Mouse (Mus musculus): ENCODE results near the gene A930004D18Rik. TPM values are rescaled to one million over a fixed set of nuclear protein-coding genes. Genes with fewer than 3 reads are reported as not detected.

A930004D18Rik gene
- polyA plus RNA-seq, 1 experiment from 2014 or later = 18.0 TPM

- peak overlapping the region; percentile 15 for H3K4me3 ChIP-seq
- WGBS = 4% methylated on average over 10 of the region's 10 CpGs
- peak overlapping the region; percentile 100 for H3K9ac ChIP-seq
- no peaks in the 10 kb centered on the region for H3K27me3 ChIP-seq
- peaks cover 30% of the 10 kb centered on the region for H3K4me1 ChIP-seq
- peak overlapping the region; percentile 100 for H3K27ac ChIP-seq
- H3K36me3 ChIP-seq = no peaks in the 10 kb centered on the region
- no peaks in the 10 kb centered on the region for H3K9me3 ChIP-seq (replicated peaks)
- no peak for ATAC-seq (ENCODE audit: low FRiP score)
- peak overlapping the region; percentile 82 for H3K4me2 ChIP-seq (replicated peaks)
Observed at GRCm38 (mm10) chr2:18050541-18050985, 13.0 kb upstream of the A930004D18Rik start.

DNA sequence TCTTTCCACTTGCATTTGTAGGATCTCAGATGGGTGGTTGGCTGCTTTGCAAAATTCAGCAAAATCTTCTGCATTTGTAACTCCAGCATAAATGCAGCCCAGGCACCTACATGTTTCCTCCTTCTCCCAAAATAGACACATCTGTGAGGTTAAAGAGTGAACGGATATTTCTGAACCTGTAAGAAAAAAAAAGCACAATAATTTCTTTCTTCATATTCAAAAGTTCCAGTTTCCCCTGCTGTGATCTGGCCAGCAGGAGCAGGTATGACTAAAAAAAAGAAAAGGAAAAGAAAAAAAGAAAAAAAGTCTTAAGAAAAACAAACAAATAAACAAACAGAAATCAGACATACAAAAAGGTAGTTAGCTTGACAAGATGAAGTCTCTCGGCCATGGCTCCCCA lies 12.5 kb upstream of the A930004D18Rik start:
- Histone ChIP-seq H3K9me3 (replicated peaks) (no peaks in the 10 kb centered on the region), H3K27ac (peak overlapping the region; percentile 100), H3K36me3 (no peaks in the 10 kb centered on the region), H3K4me2 (replicated peaks) (peak overlapping the region; percentile 82), H3K27me3 (no peaks in the 10 kb centered on the region), H3K4me3 (peak overlapping the region; percentile 100), H3K4me1 (peaks cover 30% of the 10 kb centered on the region), H3K9ac (peak overlapping the region; percentile 100)
- WGBS = 7% methylated on average over 2 of the region's 2 CpGs
- ATAC-seq (ENCODE audit: low FRiP score) = no peak

DNA sequence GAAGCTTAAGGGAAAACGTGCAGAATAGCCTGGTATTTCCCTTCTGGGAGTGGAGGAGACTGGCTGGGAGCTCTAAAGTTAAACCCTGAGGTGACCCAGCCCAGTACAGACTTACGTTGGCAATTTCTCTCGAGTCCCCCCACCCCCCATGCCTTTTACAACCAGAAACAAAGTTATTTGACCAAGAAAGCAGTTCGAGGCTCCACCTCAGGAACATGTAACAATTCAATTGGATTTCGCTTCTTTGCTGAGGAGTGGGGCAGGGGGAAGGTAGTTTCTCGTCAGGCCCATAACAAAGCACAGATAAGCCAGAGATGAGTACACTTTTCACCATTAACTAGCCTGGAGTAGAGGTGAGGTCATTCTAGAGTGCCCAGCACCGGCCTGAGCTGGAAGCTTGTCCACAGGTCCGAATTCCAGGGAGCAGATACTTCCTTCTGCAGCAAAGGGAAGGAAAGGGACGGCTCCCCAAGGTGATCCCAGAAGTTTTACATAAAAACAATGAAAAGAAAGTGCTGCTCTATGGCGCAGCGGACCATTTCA lies 11.8 kb upstream of the A930004D18Rik start:
- ATAC-seq (ENCODE audit: low FRiP score) = peak; percentile 40
- Histone ChIP-seq H3K4me2 (replicated peaks) (peak overlapping the region; percentile 82), H3K27ac (peak overlapping the region; percentile 100), H3K9ac (peak overlapping the region; percentile 100), H3K36me3 (no peaks in the 10 kb centered on the region), H3K27me3 (no peaks in the 10 kb centered on the region), H3K9me3 (replicated peaks) (no peaks in the 10 kb centered on the region), H3K4me1 (peaks cover 30% of the 10 kb centered on the region), H3K4me3 (peak overlapping the region; percentile 100)
- under 1% methylated on average over 11 of the region's 11 CpGs for whole genome bisulfite sequencing

- ATAC-seq (ENCODE audit: low FRiP score) = peak; percentile 82
- no peaks in the 10 kb centered on the region for H3K9me3 ChIP-seq (replicated peaks)
- peak within 1 kb of the TSS; percentile 100 for H3K4me3 ChIP-seq
- peak within 1 kb of the TSS; percentile 100 for H3K9ac ChIP-seq
- H3K4me1 ChIP-seq = peaks cover 24% of the 10 kb centered on the region
- peak within 1 kb of the TSS; percentile 100 for H3K27ac ChIP-seq
- H3K4me2 ChIP-seq (replicated peaks) = peak within 1 kb of the TSS; percentile 82
- no peaks in the 10 kb centered on the region for H3K27me3 ChIP-seq
- WGBS = 0% methylated on average over 17 of the region's 17 CpGs
- no peaks in the 10 kb centered on the region for H3K36me3 ChIP-seq
Observed at GRCm38 (mm10) chr2:18048453-18049075, 11.0 kb upstream of the A930004D18Rik start, which contains the start of gene Skida1. TSS of gene Skida1 (minus strand) at chr2:18049051.

- Histone ChIP-seq H3K27ac (peak overlapping the region; percentile 100), H3K4me2 (replicated peaks) (peak overlapping the region; percentile 82), H3K9ac (peak overlapping the region; percentile 100), H3K4me1 (peaks cover 24% of the 10 kb centered on the region), H3K4me3 (peak overlapping the region; percentile 100), H3K9me3 (replicated peaks) (no peaks in the 10 kb centered on the region), H3K36me3 (no peaks in the 10 kb centered on the region), H3K27me3 (no peaks in the 10 kb centered on the region)
- peak; percentile 62 for ATAC-seq (ENCODE audit: low FRiP score)
- under 1% methylated on average over 70 of the region's 70 CpGs for WGBS
Observed at GRCm38 (mm10) chr2:18047646-18048452, 10.3 kb upstream of the A930004D18Rik start.

- Histone ChIP-seq H3K4me2 (replicated peaks) (peak overlapping the region; percentile 82), H3K9ac (peak overlapping the region; percentile 100), H3K4me1 (peaks cover 32% of the 10 kb centered on the region), H3K27me3 (no peaks in the 10 kb centered on the region), H3K4me3 (peak overlapping the region; percentile 100), H3K36me3 (no peaks in the 10 kb centered on the region), H3K27ac (peak overlapping the region; percentile 100), H3K9me3 (replicated peaks) (no peaks in the 10 kb centered on the region)
- under 1% methylated on average over 54 of the region's 64 CpGs for WGBS
- ATAC-seq (ENCODE audit: low FRiP score) = 0 out of 2 replicates have a peak, but pooled peaks have one; percentile 16
Observed at GRCm38 (mm10) chr2:18046758-18047645, 9.5 kb upstream of the A930004D18Rik start.

GRCm38 (mm10) chr2:18046186-18046585 lies 8.6 kb upstream of the A930004D18Rik start:
- Histone ChIP-seq H3K36me3 (no peaks in the 10 kb centered on the region), H3K9me3 (replicated peaks) (no peaks in the 10 kb centered on the region), H3K4me2 (replicated peaks) (peak overlapping the region; percentile 82), H3K4me1 (peaks cover 34% of the 10 kb centered on the region), H3K9ac (peak overlapping the region; percentile 100), H3K4me3 (peak overlapping the region; percentile 100), H3K27me3 (no peaks in the 10 kb centered on the region), H3K27ac (peak overlapping the region; percentile 100)
- no peak for ATAC-seq (ENCODE audit: low FRiP score)
- WGBS = under 1% methylated on average over 4 of the region's 4 CpGs

DNA sequence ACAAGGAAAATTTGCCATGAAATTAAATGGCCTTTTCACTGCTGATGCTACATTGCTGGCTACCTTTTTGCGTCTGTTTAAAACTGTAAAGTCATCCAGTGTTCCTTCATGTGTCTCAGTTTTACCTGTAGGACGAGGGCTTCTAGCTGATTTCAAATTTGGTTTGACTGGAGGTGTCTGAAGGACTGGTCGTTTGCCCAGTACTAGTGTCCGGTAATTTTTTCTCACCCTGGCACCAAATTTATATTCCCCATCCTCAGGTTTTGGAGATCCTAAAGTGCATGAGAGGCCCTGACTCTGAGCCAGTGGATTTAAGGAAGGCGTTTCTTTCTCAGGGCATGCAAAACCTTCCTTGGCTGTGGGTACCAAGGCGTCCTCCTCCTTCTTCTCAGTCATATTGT lies 8.2 kb upstream of the A930004D18Rik start:
- no peaks in the 10 kb centered on the region for H3K9me3 ChIP-seq (replicated peaks)
- 2% methylated on average over 6 of the region's 6 CpGs for WGBS
- ATAC-seq (ENCODE audit: low FRiP score) = no peak
- H3K4me3 ChIP-seq = peak overlapping the region; percentile 100
- peak overlapping the region; percentile 100 for H3K27ac ChIP-seq
- H3K9ac ChIP-seq = peak overlapping the region; percentile 100
- peaks cover 35% of the 10 kb centered on the region for H3K4me1 ChIP-seq
- peak overlapping the region; percentile 82 for H3K4me2 ChIP-seq (replicated peaks)
- H3K36me3 ChIP-seq = no peaks in the 10 kb centered on the region
- H3K27me3 ChIP-seq = no peaks in the 10 kb centered on the region

- Histone ChIP-seq H3K36me3 (no peaks in the 10 kb centered on the region), H3K4me3 (peak overlapping the region; percentile 100), H3K9me3 (replicated peaks) (no peaks in the 10 kb centered on the region), H3K4me2 (replicated peaks) (peak overlapping the region; percentile 82), H3K9ac (peak overlapping the region; percentile 100), H3K4me1 (peaks cover 39% of the 10 kb centered on the region), H3K27ac (peak overlapping the region; percentile 100), H3K27me3 (no peaks in the 10 kb centered on the region)
- no peak for ATAC-seq (ENCODE audit: low FRiP score)
- WGBS = 1% methylated on average over 7 of the region's 7 CpGs
Observed at GRCm38 (mm10) chr2:18045143-18045780, 7.7 kb upstream of the A930004D18Rik start.

DNA sequence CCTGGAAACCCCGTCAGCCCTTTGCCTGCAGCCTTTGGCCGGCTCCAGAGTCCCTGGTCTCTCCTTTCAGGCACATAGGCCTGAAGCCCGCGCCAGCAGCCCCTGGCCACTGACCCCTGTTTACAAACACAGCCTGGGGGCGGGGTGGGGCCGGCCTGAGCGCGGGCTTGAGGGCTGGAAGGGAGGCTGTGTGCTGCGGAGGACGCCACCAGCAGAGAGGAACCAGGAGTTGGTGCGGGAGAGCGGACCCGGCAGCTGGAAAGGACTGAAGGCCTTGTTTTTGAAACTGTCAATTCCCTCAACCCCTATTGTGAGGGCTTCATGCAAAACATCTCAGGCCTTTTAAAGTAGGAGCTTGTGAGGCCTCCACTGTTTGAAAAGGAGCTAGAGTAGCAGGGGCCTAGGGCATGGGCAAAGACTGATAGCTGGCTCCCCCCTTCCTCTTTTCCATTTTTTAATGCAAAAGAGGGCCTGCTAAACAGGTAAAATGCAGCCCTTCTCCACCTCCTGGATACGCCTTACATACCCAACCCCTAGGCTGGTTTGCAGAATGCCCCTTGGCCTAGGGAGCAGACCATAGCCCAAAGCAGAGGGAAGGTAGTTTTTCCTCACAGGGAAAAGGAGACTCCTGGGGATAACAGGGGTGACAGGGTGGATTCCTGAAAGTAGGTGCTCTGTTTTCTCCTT lies 3.8 kb upstream of the A930004D18Rik start:
- Histone ChIP-seq H3K36me3 (no peaks in the 10 kb centered on the region), H3K4me2 (replicated peaks) (peak overlapping the region; percentile 82), H3K4me1 (peaks cover 54% of the 10 kb centered on the region), H3K9me3 (replicated peaks) (no peaks in the 10 kb centered on the region), H3K4me3 (peak overlapping the region; percentile 37), H3K27me3 (no peaks in the 10 kb centered on the region), H3K27ac (peak overlapping the region; percentile 96), H3K9ac (peak overlapping the region; percentile 89)
- 1% methylated on average over 14 of the region's 14 CpGs for WGBS
- peak; percentile 84 for ATAC-seq (ENCODE audit: low FRiP score)
